12 mouse cellular contexts compared by ENCODE assay signal in genomic region chr1:62428736-62429135, GRCm38 (mm10).
"Had no signal": no experiment of that assay in that cellular context is flagged by ENCODE, and none has a peak within 500 bp of the region (broad histone marks: within the 10 kb centered on the region; RNA-seq: fewer than 3 reads in every experiment).

No protein-coding gene starts in this region.

- H3K9ac ChIP-seq: liver, embryonic 12.5 days; lung, embryonic 15.5 days; midbrain, embryonic 13.5 days; stomach, embryonic 15.5 days had no signal

- ATAC-seq: intestine, embryonic 16.5 days; liver, embryonic 12.5 days; midbrain, embryonic 13.5 days had no signal

- H3K27ac ChIP-seq: left cerebral cortex, adult 2 months; limb, embryonic 10.5 days; liver, embryonic 12.5 days; lung, embryonic 15.5 days; macrophage; midbrain, embryonic 13.5 days; stomach, embryonic 15.5 days had no signal

- H3K4me3 ChIP-seq: left cerebral cortex, adult 2 months; limb, embryonic 10.5 days; liver, embryonic 12.5 days; lung, embryonic 15.5 days; megakaryocyte, embryonic 14.5 days; midbrain, embryonic 13.5 days; stomach, embryonic 15.5 days had no signal

- H3K4me1 ChIP-seq: limb, embryonic 10.5 days; liver, embryonic 12.5 days; lung, embryonic 15.5 days; megakaryocyte, embryonic 14.5 days had no signal

- H3K4me2 ChIP-seq: liver, embryonic 12.5 days; lung, embryonic 15.5 days; midbrain, embryonic 13.5 days; stomach, embryonic 15.5 days had no signal

- H3K27me3 ChIP-seq: liver, embryonic 12.5 days; lung, embryonic 15.5 days; megakaryocyte, embryonic 14.5 days; midbrain, embryonic 13.5 days; stomach, embryonic 15.5 days had no signal

- DNase-seq: lung, postnatal 14 days; right cerebral cortex, postnatal 14 days; thymus, postnatal 4 days had no signal

- H3K36me3 ChIP-seq: limb, embryonic 10.5 days; liver, embryonic 12.5 days; lung, embryonic 15.5 days; midbrain, embryonic 13.5 days; stomach, embryonic 15.5 days had no signal

- H3K9me3 ChIP-seq: limb, embryonic 10.5 days; liver, embryonic 12.5 days; lung, embryonic 15.5 days; megakaryocyte, embryonic 14.5 days; midbrain, embryonic 13.5 days; stomach, embryonic 15.5 days had no signal
